Mouse (Mus musculus) hindbrain, embryonic 10.5 days (tissue): ENCODE measurements around the gene Plekhs1. TPM values are rescaled to one million over a fixed set of nuclear protein-coding genes. Genes with fewer than 3 reads are reported as not detected.

Experiments
- DNase-seq: peaks from one replicate; pipeline ENCODE4 v3.0.0-alpha.2; 2017; ENCODE audit warnings: low spot score
- H3K27ac ChIP-seq: fragments of 300-500 bp; sonication (generic); 2 replicates; pipeline ENCODE4 v1.5.1; 2016; ENCODE audit warnings: mild to moderate bottlenecking, moderate library complexity
- H3K27me3 ChIP-seq: fragments of 300-500 bp; sonication (generic); 2 replicates; pipeline ENCODE4 v1.6.1; 2016; ENCODE audit warnings: mild to moderate bottlenecking; ENCODE audit not compliant: poor library complexity, insufficient read depth, severe bottlenecking
- H3K36me3 ChIP-seq: fragments of 300-500 bp; sonication (generic); 2 replicates; pipeline ENCODE4 v1.6.1; 2016; ENCODE audit warnings: mild to moderate bottlenecking, moderate library complexity
- H3K4me1 ChIP-seq: fragments of 300-500 bp; sonication (generic); replicated peaks from 2 replicates; pipeline ENCODE4 v1.6.1; 2016; ENCODE audit warnings: mild to moderate bottlenecking
- H3K4me3 ChIP-seq: fragments of 300-500 bp; sonication (generic); 2 replicates; pipeline ENCODE4 v1.5.1; 2016; ENCODE audit warnings: mild to moderate bottlenecking, moderate library complexity
- H3K9me3 ChIP-seq: fragments of 300-500 bp; sonication (generic); 2 replicates; pipeline ENCODE4 v1.6.1; 2016; ENCODE audit warnings: mild to moderate bottlenecking, moderate library complexity
- WGBS: fragments of 180-500 bp; shearing (Covaris S2); methylation state at CpG from one replicate; pipeline ENCODE4 v1.1.7; 2016; 5-methylcytosine and 5-hydroxymethylcytosine counted together
- polyA plus RNA-seq: library from polyadenylated mRNA; unstranded; fragments of >200 nt; fragmentation: Nextera tagmentation; extraction: Ambion mirVana; gene quantifications from 2 replicates; pipeline ENCODE4 v1.2.1, GENCODE M21; 2016

Plekhs1 gene
- polyA plus RNA-seq, 1 experiment from 2014 or later: 0.07 TPM

- 0 out of 2 replicates have a peak, but pooled peaks cover 9% of the 10 kb centered on the region for H3K4me1 ChIP-seq
- 84% methylated on average over 7 of the region's 7 CpGs for WGBS
- no peaks in the 10 kb centered on the region for H3K27me3 ChIP-seq
- peaks cover 8% of the 10 kb centered on the region; the same call in 1 of the 2 replicates for H3K36me3 ChIP-seq
- no peak overlapping the region for H3K4me3 ChIP-seq
- no peak for DNase-seq
- H3K27ac ChIP-seq: no peak overlapping the region
- no peaks in the 10 kb centered on the region for H3K9me3 ChIP-seq
Observed at GRCm38 (mm10) chr19:56438357-56439071, 22.9 kb upstream of the Plekhs1 start.

DNA sequence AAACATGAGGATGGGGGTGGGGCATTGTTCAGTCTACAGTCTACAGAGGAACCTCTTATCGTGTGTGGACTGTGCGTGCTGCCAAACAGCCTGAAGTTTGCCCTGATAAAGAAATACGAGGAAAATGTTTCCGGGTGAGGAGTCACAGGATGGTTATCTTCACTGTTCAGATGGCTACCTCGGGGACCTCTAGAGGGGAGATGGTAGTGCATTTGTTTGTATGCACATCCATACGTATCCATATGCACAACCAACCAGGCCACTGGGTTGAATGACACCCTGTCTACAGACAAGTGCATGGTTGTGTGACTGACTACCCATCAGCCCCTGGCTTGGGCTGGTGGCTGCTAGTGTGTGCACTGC, 22.4 kb upstream of the Plekhs1 start:
- DNase-seq: no peak
- WGBS: 92% methylated on average over 6 of the region's 6 CpGs
- Histone ChIP-seq H3K27me3 (no peaks in the 10 kb centered on the region), H3K4me1 (peaks cover 12% of the 10 kb centered on the region; the same call in 1 of the 2 replicates), H3K9me3 (no peaks in the 10 kb centered on the region), H3K36me3 (peaks cover 6% of the 10 kb centered on the region; the same call in 1 of the 2 replicates), H3K27ac (no peak overlapping the region), H3K4me3 (no peak overlapping the region)

GRCm38 (mm10) chr19:56443445-56443844, 18.0 kb upstream of the Plekhs1 start:
- no peak overlapping the region for H3K27ac ChIP-seq
- H3K27me3 ChIP-seq: no peaks in the 10 kb centered on the region
- WGBS: 86% methylated on average over 14 of the region's 14 CpGs
- H3K4me1 ChIP-seq: peaks cover 9% of the 10 kb centered on the region; the same call in 1 of the 2 replicates
- H3K36me3 ChIP-seq: no peaks in the 10 kb centered on the region
- H3K9me3 ChIP-seq: no peaks in the 10 kb centered on the region
- no peak overlapping the region for H3K4me3 ChIP-seq
- DNase-seq: no peak

- DNase-seq: no peak
- WGBS: 95% methylated on average over 4 of the region's 4 CpGs
- H3K4me1 ChIP-seq: peaks cover 2% of the 10 kb centered on the region; the same call in 1 of the 2 replicates
- no peak overlapping the region for H3K27ac ChIP-seq
- H3K27me3 ChIP-seq: no peaks in the 10 kb centered on the region
- H3K9me3 ChIP-seq: no peaks in the 10 kb centered on the region
- H3K4me3 ChIP-seq: no peak overlapping the region
- H3K36me3 ChIP-seq: no peaks in the 10 kb centered on the region
Observed at GRCm38 (mm10) chr19:56448784-56449183, 12.7 kb upstream of the Plekhs1 start.

DNA sequence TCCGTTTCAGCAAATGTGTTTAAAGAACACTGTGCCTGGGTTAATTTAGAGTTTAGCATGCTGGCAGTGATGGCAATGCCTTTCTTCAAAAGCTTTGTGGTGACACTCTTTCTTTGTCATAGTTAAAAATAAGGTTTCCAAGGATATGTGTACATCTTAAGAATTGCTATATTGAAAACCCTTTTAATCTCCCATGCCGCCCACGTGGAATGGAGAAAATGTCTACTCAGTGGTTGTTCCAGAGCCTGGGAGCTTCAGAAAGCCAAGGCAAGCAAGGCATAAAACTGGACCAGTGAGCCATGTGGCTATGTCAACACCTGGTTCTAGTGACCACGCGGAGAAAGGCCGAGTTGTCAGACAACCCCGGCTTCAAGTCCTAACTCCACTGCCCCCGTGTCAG, 11.9 kb upstream of the Plekhs1 start:
- WGBS: 91% methylated on average over 8 of the region's 8 CpGs

DNA sequence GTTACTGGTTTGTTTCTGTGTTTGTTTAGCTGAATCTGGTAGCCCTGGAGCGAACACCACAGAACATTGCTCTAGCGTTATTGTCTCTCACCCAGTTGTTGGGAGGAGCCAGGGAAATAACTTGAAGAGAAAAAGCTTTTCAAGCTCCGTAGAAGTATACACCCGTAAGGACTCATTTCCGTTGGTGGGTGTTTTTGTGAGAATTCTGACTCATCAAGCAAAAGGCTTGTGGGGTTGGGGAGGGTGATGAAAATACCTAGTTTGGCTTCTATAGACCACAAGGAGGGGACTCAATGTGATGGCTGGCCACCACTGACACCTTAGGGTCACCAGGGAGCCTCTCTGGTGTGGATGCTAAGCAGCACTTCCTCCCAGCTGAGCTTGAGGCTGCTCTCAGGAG, 10.5 kb upstream of the Plekhs1 start:
- no peaks in the 10 kb centered on the region for H3K9me3 ChIP-seq
- WGBS: 90% methylated on average over 5 of the region's 5 CpGs
- no peak overlapping the region for H3K27ac ChIP-seq
- H3K4me1 ChIP-seq: peaks cover under 1% of the 10 kb centered on the region; the same call in 1 of the 2 replicates
- no peak for DNase-seq
- H3K27me3 ChIP-seq: no peaks in the 10 kb centered on the region; the same call in 1 of the 2 replicates
- H3K4me3 ChIP-seq: no peak overlapping the region
- H3K36me3 ChIP-seq: no peaks in the 10 kb centered on the region

More for the DNA sequence above, 11.9 kb upstream of the Plekhs1 start:
- no peak overlapping the region for H3K4me3 ChIP-seq
- no peaks in the 10 kb centered on the region for H3K9me3 ChIP-seq
- H3K27ac ChIP-seq: no peak overlapping the region
- no peaks in the 10 kb centered on the region; the same call in 1 of the 2 replicates for H3K27me3 ChIP-seq
- DNase-seq: no peak
- no peaks in the 10 kb centered on the region for H3K4me1 ChIP-seq
- no peaks in the 10 kb centered on the region for H3K36me3 ChIP-seq

DNA sequence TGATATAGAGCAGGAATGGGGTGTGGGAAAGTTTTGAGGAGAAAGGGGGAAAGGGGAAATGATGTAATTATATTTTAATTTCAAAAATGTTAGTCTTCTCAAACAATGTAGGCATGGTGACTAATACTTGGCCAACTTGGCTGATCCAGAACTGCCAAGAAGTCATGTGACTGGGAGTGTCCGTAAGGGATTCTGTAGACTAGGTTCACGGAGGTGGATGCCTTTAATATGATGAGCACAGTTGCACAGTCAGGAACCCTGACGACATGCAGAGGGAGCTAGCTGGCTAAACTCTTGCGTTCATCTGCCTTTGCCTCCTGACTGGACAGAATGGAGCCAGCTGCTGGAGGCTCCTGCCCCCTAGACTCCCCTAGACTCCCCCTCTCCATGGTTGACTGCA, 9.6 kb upstream of the Plekhs1 start:
- WGBS: 85% methylated on average over 4 of the region's 4 CpGs
- no peak overlapping the region for H3K27ac ChIP-seq
- no peak for DNase-seq
- no peaks in the 10 kb centered on the region; the same call in none of the 2 replicates for H3K27me3 ChIP-seq
- H3K4me3 ChIP-seq: no peak overlapping the region
- H3K36me3 ChIP-seq: no peaks in the 10 kb centered on the region
- H3K4me1 ChIP-seq: peaks cover 2% of the 10 kb centered on the region; the same call in 1 of the 2 replicates
- H3K9me3 ChIP-seq: no peaks in the 10 kb centered on the region

GRCm38 (mm10) chr19:56452421-56452820, 9.0 kb upstream of the Plekhs1 start:
- Histone ChIP-seq H3K4me1 (peaks cover 2% of the 10 kb centered on the region; the same call in 1 of the 2 replicates), H3K36me3 (no peaks in the 10 kb centered on the region), H3K4me3 (no peak overlapping the region), H3K27me3 (no peaks in the 10 kb centered on the region; the same call in none of the 2 replicates), H3K27ac (no peak overlapping the region), H3K9me3 (no peaks in the 10 kb centered on the region)
- no peak for DNase-seq
- 95% methylated on average over 2 of the region's 2 CpGs for WGBS

DNA sequence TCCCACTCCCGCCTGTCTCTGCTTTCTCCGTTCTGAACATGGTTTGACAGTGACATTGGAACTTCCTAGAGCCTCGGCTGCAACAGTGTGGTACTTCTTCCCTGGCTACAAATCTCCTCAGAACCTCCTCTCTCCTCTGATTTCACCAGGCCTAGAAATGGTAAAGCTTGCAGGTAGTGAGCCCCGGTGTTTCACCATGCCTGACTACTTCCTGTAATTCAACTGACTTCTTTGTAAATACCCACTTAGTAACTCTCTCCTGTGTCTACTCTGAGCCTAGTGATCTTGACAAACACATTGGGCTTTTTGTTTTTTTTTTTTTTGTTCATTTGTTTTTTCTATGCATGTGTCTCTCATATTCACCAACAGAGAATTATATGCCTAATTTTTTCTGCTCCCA, 6.6 kb upstream of the Plekhs1 start:
- Histone ChIP-seq H3K27me3 (no peaks in the 10 kb centered on the region; the same call in none of the 2 replicates), H3K9me3 (no peaks in the 10 kb centered on the region), H3K4me3 (no peak overlapping the region), H3K4me1 (peaks cover 2% of the 10 kb centered on the region; the same call in 1 of the 2 replicates), H3K36me3 (no peaks in the 10 kb centered on the region), H3K27ac (no peak overlapping the region)
- no peak for DNase-seq
- 86% methylated on average over 4 of the region's 4 CpGs for WGBS

GRCm38 (mm10) chr19:56455369-56455768, 6.1 kb upstream of the Plekhs1 start:
- WGBS: 52% methylated on average over 2 of the region's 2 CpGs

GRCm38 (mm10) chr19:56457569-56457968, 3.9 kb upstream of the Plekhs1 start:
- Histone ChIP-seq H3K4me1 (peaks cover 2% of the 10 kb centered on the region; the same call in 1 of the 2 replicates), H3K36me3 (no peaks in the 10 kb centered on the region), H3K4me3 (no peak overlapping the region), H3K9me3 (no peaks in the 10 kb centered on the region), H3K27ac (no peak overlapping the region), H3K27me3 (no peaks in the 10 kb centered on the region; the same call in none of the 2 replicates)
- 92% methylated on average over 4 of the region's 4 CpGs for WGBS
- no peak for DNase-seq

More at GRCm38 (mm10) chr19:56455369-56455768, 6.1 kb upstream of the Plekhs1 start:
- H3K4me1 ChIP-seq: peaks cover 2% of the 10 kb centered on the region; the same call in 1 of the 2 replicates
- H3K27me3 ChIP-seq: no peaks in the 10 kb centered on the region; the same call in none of the 2 replicates
- DNase-seq: no peak
- H3K4me3 ChIP-seq: no peak overlapping the region
- H3K9me3 ChIP-seq: no peaks in the 10 kb centered on the region
- no peak overlapping the region for H3K27ac ChIP-seq
- no peaks in the 10 kb centered on the region for H3K36me3 ChIP-seq

- peaks cover 3% of the 10 kb centered on the region; the same call in 1 of the 2 replicates for H3K9me3 ChIP-seq
- DNase-seq: no peak
- no peak overlapping the region for H3K4me3 ChIP-seq
- H3K4me1 ChIP-seq: peaks cover 2% of the 10 kb centered on the region; the same call in 1 of the 2 replicates
- no peak overlapping the region for H3K27ac ChIP-seq
- no peaks in the 10 kb centered on the region; the same call in none of the 2 replicates for H3K27me3 ChIP-seq
- H3K36me3 ChIP-seq: no peaks in the 10 kb centered on the region
- 91% methylated on average over 10 of the region's 10 CpGs for WGBS
Observed at GRCm38 (mm10) chr19:56459154-56460050, 2.0 kb upstream of the Plekhs1 start.
